8 mouse cellular contexts compared by ENCODE assay signal in genomic region chr8:110604556-110604955, GRCm38 (mm10). TPM values are rescaled to one million over a fixed set of nuclear protein-coding genes. Genes with fewer than 3 reads are reported as not detected.
DNase-seq lines count a peak whose midpoint lies in the region; ATAC-seq and TF ChIP-seq lines count a peak whose summit lies in the region.

No protein-coding gene starts in this region.

- no peak overlapping the region for H3K4me2 ChIP-seq in lung, embryonic 14.5 days

- no peaks in the 10 kb centered on the region for H3K4me1 ChIP-seq in lung, embryonic 14.5 days (ENCODE audit: insufficient read depth)

- ATAC-seq in lung, embryonic 14.5 days (ENCODE audit: insufficient read depth) = no peak

- peak; percentile 33 for DNase-seq in adrenal gland, adult 2 months
- no peak for DNase-seq in adrenal gland, postnatal 4 days (ENCODE audit: low spot score in 2 of 2)
- DNase-seq in layer of hippocampus, adult 11-12 months (ENCODE audit: low spot score) = peak; percentile 62
- DNase-seq in layer of hippocampus, adult 9-11 months = no peak
- peak; percentile 76 for DNase-seq in ES-CJ7 (ENCODE audit: low read depth, low spot score)
- DNase-seq in embryo, embryonic 10 days (ENCODE audit: low spot score) = peak; percentile 50
- DNase-seq in lung, embryonic 14.5 days = peak; percentile 76
- no peak for DNase-seq in spleen, postnatal 14 days (ENCODE audit: low spot score in 2 of 2)

- H3K9ac ChIP-seq in lung, embryonic 14.5 days = no peak overlapping the region

- H3K36me3 ChIP-seq in lung, embryonic 14.5 days (ENCODE audit: insufficient read depth) = no peaks in the 10 kb centered on the region

- TF ChIP-seq CTCF in lung, embryonic 14.5 days (IDR thresholded peaks at IDR 0.05; ENCODE audit: low read depth) = peak; percentile 53

- no peaks in the 10 kb centered on the region for H3K27me3 ChIP-seq in lung, embryonic 14.5 days (ENCODE audit: insufficient read depth, low read length)

- no peak overlapping the region for H3K27ac ChIP-seq in lung, embryonic 14.5 days (ENCODE audit: low read depth)

- H3K4me3 ChIP-seq in lung, embryonic 14.5 days (ENCODE audit: low read depth, low read length) = no peak overlapping the region

- WGBS in lung, embryonic 14.5 days = 0% methylated on average over 1 of the region's 1 CpGs

- H3K9me3 ChIP-seq in lung, embryonic 14.5 days (ENCODE audit: low read depth, low read length) = no peaks in the 10 kb centered on the region

RNA-seq across cellular contexts. Expression of gene Vac14, which starts 13.8 kb away (rescaled TPM):
- 10 to 100 TPM; 29.8 to 37.5 TPM for total RNA-seq in adrenal gland, adult 2 months (2021)
- 40.9 and 47.0 TPM in 2 replicates for polyA plus RNA-seq in adrenal gland, adult 2 months (2012; rRNA removed)
- total RNA-seq in adrenal gland, postnatal 4 days (2021) = 10 to 100 TPM; 29.9 to 30.0 TPM
- 23.3 and 25.2 TPM in 2 replicates for polyA plus RNA-seq in lung, embryonic 14.5 days (2014; fragmentation: Nextera tagmentation; extraction: Ambion mirVana)

Comparison
In these comparisons a context has a peak if more than half of its experiments do, and no peak if none do; other contexts are left out.
1. DNase-seq: peak in adrenal gland, adult 2 months (single experiment), layer of hippocampus, adult 11-12 months (single experiment), ES-CJ7 (single experiment), embryo, embryonic 10 days (single experiment) and lung, embryonic 14.5 days (single experiment); none in adrenal gland, postnatal 4 days (0 of 2), layer of hippocampus, adult 9-11 months (single experiment) and spleen, postnatal 14 days (0 of 2).